Mouse (Mus musculus) myocyte (in vitro differentiated cells): ENCODE data around the gene Esrp2. TPM values are rescaled to one million over a fixed set of nuclear protein-coding genes. Genes with fewer than 3 reads are reported as not detected.
A peak's percentile ranks its signal among the peaks of the same experiment; 100 is the strongest.

Source experiments
- H3K27me3 ChIP-seq: one replicate; pipeline ENCODE4 v1.6.1; 2011; ENCODE audit not compliant: control insufficient read depth, insufficient read depth, insufficient read length
- H3K36me3 ChIP-seq: one replicate; pipeline ENCODE4 v1.6.1; 2011; ENCODE audit not compliant: control insufficient read depth, insufficient read depth
- H3K4me2 ChIP-seq: one replicate; pipeline ENCODE4 v1.6.1; 2011; ENCODE audit warnings: low read depth, control low read depth
- H3K4me3 ChIP-seq: one replicate; pipeline ENCODE4 v1.5.1; 2011; ENCODE audit warnings: mild to moderate bottlenecking, control low read depth, moderate library complexity
- H3K79me2 ChIP-seq: one replicate; pipeline ENCODE4 v1.6.1; 2011; ENCODE audit not compliant: control insufficient read depth, insufficient read depth
- H3ac ChIP-seq: one replicate; pipeline ENCODE4 v1.6.1; 2011; ENCODE audit not compliant: control insufficient read depth, insufficient read length
- CEBPB ChIP-seq: IDR thresholded peaks from 2 replicates; pipeline ENCODE4 v1.6.1; 2011; ENCODE audit warnings: mild to moderate bottlenecking, moderate library complexity; ENCODE audit not compliant: poor library complexity, insufficient read depth, severe bottlenecking
- E2F4 ChIP-seq: IDR thresholded peaks from one replicate; pipeline ENCODE4 v1.6.1; 2011; ENCODE audit warnings: mild to moderate bottlenecking, control low read depth, moderate library complexity; ENCODE audit not compliant: insufficient read depth
- MAX ChIP-seq: IDR thresholded peaks from one replicate; pipeline ENCODE4 v1.6.1; 2011; ENCODE audit warnings: low read depth, mild to moderate bottlenecking, control low read depth
- MYOD1 ChIP-seq, 3 experiments: IDR thresholded peaks; one replicate each; pipeline ENCODE4 v1.6.1; 2011; ENCODE audit warnings: control low read depth in 2 of 3, low read depth in 2 of 3, mild to moderate bottlenecking in 2 of 3, moderate library complexity in 1 of 3; ENCODE audit not compliant: insufficient read length in 2 of 3, control insufficient read depth in 1 of 3
- MYOG ChIP-seq, 3 experiments: IDR thresholded peaks; one replicate each; pipeline ENCODE4 v1.6.1; 2011; ENCODE audit warnings: control low read depth in 2 of 3, low read depth in 2 of 3, mild to moderate bottlenecking in 2 of 3; ENCODE audit not compliant: insufficient read length in 2 of 3, control insufficient read depth in 1 of 3, insufficient read depth in 1 of 3
- POLR2A ChIP-seq: IDR thresholded peaks from one replicate; pipeline ENCODE4 v1.6.1; 2011; ENCODE audit warnings: low read depth, mild to moderate bottlenecking, control low read depth, moderate library complexity; ENCODE audit not compliant: insufficient read length
- POLR2AphosphoS2 ChIP-seq: IDR thresholded peaks from one replicate; pipeline ENCODE4 v1.6.1; 2011; ENCODE audit warnings: low read depth, control low read depth; ENCODE audit not compliant: insufficient read length
- REST ChIP-seq: IDR thresholded peaks from one replicate; pipeline ENCODE4 v1.6.1; 2011; ENCODE audit warnings: mild to moderate bottlenecking, control low read depth, moderate library complexity; ENCODE audit not compliant: insufficient read depth, insufficient read length
- SRF ChIP-seq: IDR thresholded peaks from one replicate; pipeline ENCODE4 v1.6.1; 2011; ENCODE audit warnings: low read depth; ENCODE audit not compliant: control insufficient read depth, insufficient read length
- TCF12 ChIP-seq: IDR thresholded peaks from one replicate; pipeline ENCODE4 v1.6.1; 2011; ENCODE audit warnings: mild to moderate bottlenecking, control low read depth; ENCODE audit not compliant: poor library complexity, insufficient read depth, severe bottlenecking
- TCF3 ChIP-seq: IDR thresholded peaks from one replicate; pipeline ENCODE4 v1.6.1; 2011; ENCODE audit warnings: low read depth, control low read depth; ENCODE audit not compliant: insufficient read length
- USF1 ChIP-seq: IDR thresholded peaks from one replicate; pipeline ENCODE4 v1.6.1; 2011; ENCODE audit warnings: low read depth, mild to moderate bottlenecking, control low read depth, moderate library complexity
- polyA plus RNA-seq: library from polyadenylated mRNA; unstranded; fragments of >200 nt; fragmentation: generic; extraction: Trizol; gene quantifications from one replicate; pipeline ENCODE4 v1.2.1, GENCODE M21; 2012; ENCODE audit warnings: missing spikeins

Esrp2 gene
- polyA plus RNA-seq, 1 experiment: 0.17 TPM

- Histone ChIP-seq H3K4me3 (no peak overlapping the region), H3K79me2 (peaks cover 12% of the 10 kb centered on the region), H3ac (no peak overlapping the region), H3K36me3 (no peaks in the 10 kb centered on the region), H3K4me2 (no peak overlapping the region), H3K27me3 (no peaks in the 10 kb centered on the region)
- TF ChIP-seq MAX (no peak), CEBPB (no peak), TCF3 (no peak), MYOD1 (IDR thresholded peaks at IDR 0.05; ENCODE audit: control insufficient read depth in 1 of 3, insufficient read length in 2 of 3, low read depth in 2 of 3) (no peak)
These were observed 11.2 kb upstream of the Esrp2 start for GRCm38 (mm10) chr8:106147868-106148565.

- Histone ChIP-seq H3K36me3 (no peaks in the 10 kb centered on the region), H3K4me2 (no peak overlapping the region), H3ac (no peak overlapping the region), H3K27me3 (no peaks in the 10 kb centered on the region), H3K4me3 (no peak overlapping the region), H3K79me2 (peaks cover 7% of the 10 kb centered on the region)
- TF ChIP-seq MYOG (IDR thresholded peaks at IDR 0.05; ENCODE audit: control insufficient read depth in 1 of 3, insufficient read depth in 1 of 3, insufficient read length in 2 of 3, low read depth in 2 of 3): no peak
- no peak for TF ChIP-seq POLR2AphosphoS2
- no peak for TF ChIP-seq TCF12
- no peak for TF ChIP-seq USF1
- no peak for TF ChIP-seq REST
These were observed 9.2 kb upstream of the Esrp2 start for GRCm38 (mm10) chr8:106146014-106146413.

GRCm38 (mm10) chr8:106145331-106145730, 8.6 kb upstream of the Esrp2 start:
- Histone ChIP-seq H3K36me3 (no peaks in the 10 kb centered on the region), H3K27me3 (no peaks in the 10 kb centered on the region), H3K4me3 (no peak overlapping the region), H3ac (no peak overlapping the region), H3K4me2 (no peak overlapping the region), H3K79me2 (no peaks in the 10 kb centered on the region)
- TF ChIP-seq CEBPB: peak; percentile 77
- TF ChIP-seq TCF12: no peak

- TF ChIP-seq E2F4: no peak
- TF ChIP-seq TCF12: no peak
- TF ChIP-seq MYOD1 (IDR thresholded peaks at IDR 0.05; ENCODE audit: control insufficient read depth in 1 of 3, insufficient read length in 2 of 3, low read depth in 2 of 3): no peak
- no peak for TF ChIP-seq MYOG (IDR thresholded peaks at IDR 0.05; ENCODE audit: control insufficient read depth in 1 of 3, insufficient read depth in 1 of 3, insufficient read length in 2 of 3, low read depth in 2 of 3)
- no peak for TF ChIP-seq SRF
- no peak for TF ChIP-seq CEBPB
- no peak for TF ChIP-seq REST
- no peak for TF ChIP-seq USF1
- TF ChIP-seq POLR2AphosphoS2: no peak
- no peak for TF ChIP-seq POLR2A
- Histone ChIP-seq H3ac (no peak overlapping the region), H3K79me2 (no peaks in the 10 kb centered on the region), H3K4me3 (no peak overlapping the region), H3K36me3 (no peaks in the 10 kb centered on the region), H3K27me3 (no peaks in the 10 kb centered on the region), H3K4me2 (peak overlapping the region; percentile 2)
These were observed 4.0 kb upstream of the Esrp2 start for GRCm38 (mm10) chr8:106140769-106141168.

GRCm38 (mm10) chr8:106140191-106140590, 3.4 kb upstream of the Esrp2 start:
- Histone ChIP-seq H3K4me3 (no peak overlapping the region), H3K27me3 (no peaks in the 10 kb centered on the region), H3ac (no peak overlapping the region), H3K4me2 (no peak overlapping the region), H3K79me2 (no peaks in the 10 kb centered on the region), H3K36me3 (no peaks in the 10 kb centered on the region)
- TF ChIP-seq E2F4: no peak
- TF ChIP-seq MAX: no peak

GRCm38 (mm10) chr8:106138616-106139015, 1.8 kb upstream of the Esrp2 start:
- Histone ChIP-seq H3K4me3 (peak overlapping the region; percentile 37), H3ac (no peak overlapping the region), H3K4me2 (peak overlapping the region; percentile 92), H3K27me3 (no peaks in the 10 kb centered on the region), H3K36me3 (no peaks in the 10 kb centered on the region), H3K79me2 (no peaks in the 10 kb centered on the region)
- no peak for TF ChIP-seq SRF
